ENCODE assay signal across 10 mouse cellular contexts in genomic region chr11:100967881-100968420, GRCm38 (mm10). TPM values are rescaled to one million over a fixed set of nuclear protein-coding genes. Genes with fewer than 3 reads are reported as not detected.
DNase-seq lines count a peak whose midpoint lies in the region; ATAC-seq and TF ChIP-seq lines count a peak whose summit lies in the region.
"Had no signal": no experiment of that assay in that cellular context is flagged by ENCODE, and none has a peak within 500 bp of the region (broad histone marks: within the 10 kb centered on the region; RNA-seq: fewer than 3 reads in every experiment).

No protein-coding gene starts in this region.

- H3K27me3 ChIP-seq in embryonic facial prominence, embryonic 10.5 days (replicated peaks; ENCODE audit: low read depth, poor library complexity, severe bottlenecking) = peaks cover 100% of the 10 kb centered on the region
- peaks cover 7% of the 10 kb centered on the region; the same call in 1 of the 2 replicates for H3K27me3 ChIP-seq in limb, embryonic 15.5 days

- intact Hi-C loops in gastrocnemius, adult 2 months (cut with DNase I) = no loop called here
- intact Hi-C loops in gastrocnemius, postnatal 14 days (cut with DNase I; ENCODE audit: low total_unique reads) = no loop called here

- TF ChIP-seq CTCF in gastrocnemius, adult 2 months (IDR thresholded peaks at IDR 0.05) = no peak
- no peak for TF ChIP-seq CTCF in layer of hippocampus, adult 2 months (conservative IDR thresholded peaks at IDR 0.05)

- H3K36me3 ChIP-seq in embryonic facial prominence, embryonic 10.5 days (replicated peaks) = no peaks in the 10 kb centered on the region
- 0 out of 2 replicates have a peak, but pooled peaks cover 9% of the 10 kb centered on the region for H3K36me3 ChIP-seq in limb, embryonic 15.5 days

- ATAC-seq in limb, embryonic 15.5 days (ENCODE audit: insufficient number of reproducible peaks, low FRiP score, low TSS enrichment, low read depth) = no peak
- ATAC-seq: forebrain, postnatal 0 days had no signal

- peaks cover 19% of the 10 kb centered on the region for H3K4me1 ChIP-seq in embryonic facial prominence, embryonic 10.5 days
- H3K4me1 ChIP-seq in limb, embryonic 15.5 days = peaks cover 74% of the 10 kb centered on the region

- H3K9ac ChIP-seq in limb, embryonic 15.5 days = no peak overlapping the region
- H3K9ac ChIP-seq: forebrain, postnatal 0 days had no signal

- peak overlapping the region; percentile 99 for H3K27ac ChIP-seq in gastrocnemius, adult 2 months
- no peak overlapping the region for H3K27ac ChIP-seq in layer of hippocampus, adult 2 months
- no peak overlapping the region for H3K27ac ChIP-seq in embryonic facial prominence, embryonic 10.5 days (replicated peaks)
- no peak overlapping the region for H3K27ac ChIP-seq in limb, embryonic 15.5 days

- peak overlapping the region; percentile 98 for H3K4me3 ChIP-seq in gastrocnemius, adult 2 months
- H3K4me3 ChIP-seq in layer of hippocampus, adult 2 months = peak overlapping the region; percentile 15; the same call in 1 of the 2 replicates
- peak overlapping the region; percentile 4; the same call in 1 of the 2 replicates for H3K4me3 ChIP-seq in embryonic facial prominence, embryonic 10.5 days
- peak overlapping the region; percentile 82 for H3K4me3 ChIP-seq in limb, embryonic 15.5 days

- no peaks in the 10 kb centered on the region for H3K9me3 ChIP-seq in embryonic facial prominence, embryonic 10.5 days
- H3K9me3 ChIP-seq in limb, embryonic 15.5 days = no peaks in the 10 kb centered on the region

- DNase-seq in gastrocnemius, adult 2 months = no peak
- DNase-seq in gastrocnemius, postnatal 14 days = no peak
- no peak for DNase-seq in layer of hippocampus, adult 2 months (ENCODE audit: low spot score in 2 of 2)
- no peak for DNase-seq in layer of hippocampus, adult 11-12 months (ENCODE audit: low spot score)
- DNase-seq in embryonic facial prominence, embryonic 10.5 days (ENCODE audit: low spot score) = no peak
- DNase-seq in cerebellum, postnatal 10 days = no peak
- DNase-seq in adrenal gland, adult 8-10 months = no peak
- DNase-seq: forebrain, postnatal 0 days; kidney, postnatal 10 days had no signal

- WGBS in embryonic facial prominence, embryonic 10.5 days = 81% methylated on average over 5 of the region's 5 CpGs
- WGBS in limb, embryonic 15.5 days = 85% methylated on average over 5 of the region's 5 CpGs

- peak overlapping the region; percentile 74 for H3K4me2 ChIP-seq in limb, embryonic 15.5 days

RNA-seq across cellular contexts. Expression of gene Cavin1, which starts 2.7 kb away (rescaled TPM):
- total RNA-seq in gastrocnemius, adult 2 months (2021) = 100 to 1,000 TPM; 133 to 149 TPM
- total RNA-seq in gastrocnemius, postnatal 14 days (2021) = 100 to 1,000 TPM; 226 to 256 TPM
- 10 to 100 TPM; 14.3 to 16.3 TPM for total RNA-seq in layer of hippocampus, adult 2 months (2021)
- 20.6 and 23.5 TPM in 2 replicates for polyA plus RNA-seq in embryonic facial prominence, embryonic 10.5 days (2016; fragmentation: Nextera tagmentation; extraction: Ambion mirVana)
- 368 and 413 TPM in 2 replicates for polyA plus RNA-seq in limb, embryonic 15.5 days (2015; fragmentation: Nextera tagmentation; extraction: Ambion mirVana)
- total RNA-seq in adrenal gland, adult 8-10 months (2022) = 100 to 1,000 TPM; 321 to 363 (median 344) TPM

RNA-seq across cellular contexts. Expression of gene Stat3, which starts 28.6 kb away (rescaled TPM):
- 10 to 100 TPM; 40.6 to 44.2 TPM for total RNA-seq in gastrocnemius, adult 2 months (2021)
- total RNA-seq in gastrocnemius, postnatal 14 days (2021) = 10 to 100 TPM; 41.7 to 43.6 TPM
- 10 to 100 TPM; 39.5 to 42.3 TPM for total RNA-seq in layer of hippocampus, adult 2 months (2021)
- 22.5 and 22.8 TPM in 2 replicates for polyA plus RNA-seq in embryonic facial prominence, embryonic 10.5 days (2016; fragmentation: Nextera tagmentation; extraction: Ambion mirVana)
- polyA plus RNA-seq in limb, embryonic 15.5 days (2015; fragmentation: Nextera tagmentation; extraction: Ambion mirVana) = 72.9 and 85.2 TPM in 2 replicates
- 100 to 1,000 TPM in 1 of 4 experiments, 10 to 100 TPM in 3; 84.0 to 116 (median 95.7) TPM for total RNA-seq in adrenal gland, adult 8-10 months (2022)

RNA-seq across cellular contexts. Expression of gene Atp6v0a1, which starts 41.3 kb away (rescaled TPM):
- 10 to 100 TPM; 59.6 to 65.2 TPM for total RNA-seq in gastrocnemius, adult 2 months (2021)
- total RNA-seq in gastrocnemius, postnatal 14 days (2021) = 10 to 100 TPM; 53.4 to 58.5 TPM
- total RNA-seq in layer of hippocampus, adult 2 months (2021) = 100 to 1,000 TPM; 457 to 476 TPM
- polyA plus RNA-seq in embryonic facial prominence, embryonic 10.5 days (2016; fragmentation: Nextera tagmentation; extraction: Ambion mirVana) = 30.1 and 30.5 TPM in 2 replicates
- 39.5 and 43.6 TPM in 2 replicates for polyA plus RNA-seq in limb, embryonic 15.5 days (2015; fragmentation: Nextera tagmentation; extraction: Ambion mirVana)
- total RNA-seq in adrenal gland, adult 8-10 months (2022) = 100 to 1,000 TPM; 155 to 222 (median 186) TPM

Comparison
In these comparisons a context has a peak if more than half of its experiments do, and no peak if none do; other contexts are left out.
1. H3K4me3 ChIP-seq: peak in every context shown above with its lines; median percentile 98 in gastrocnemius, adult 2 months; 82 in limb, embryonic 15.5 days; 15 in layer of hippocampus, adult 2 months; 4 in embryonic facial prominence, embryonic 10.5 days.
2. RNA of gene Cavin1, which starts 2.7 kb away (total RNA-seq): 321 to 363 TPM in adrenal gland, adult 8-10 months, 226 to 256 TPM in gastrocnemius, postnatal 14 days and 133 to 149 TPM in gastrocnemius, adult 2 months; 14.3 to 16.3 TPM in layer of hippocampus, adult 2 months; every median in the first group is over 4 times any median in the second.